Mouse (Mus musculus): ENCODE measurements around the gene Hivep1. TPM values are rescaled to one million over a fixed set of nuclear protein-coding genes. Genes with fewer than 3 reads are reported as not detected.

The Hivep1 gene
- 10 to 100 TPM in 1 of 2 experiments, 1 to 10 TPM in 1; 9.0 to 16.6 TPM for polyA plus RNA-seq (2017; shearing (Covaris generic))

- ATAC-seq, result peak; percentile 7
Observed at GRCm38 (mm10) chr13:42051961-42052695, at the start of gene Hivep1. Gene Hivep1, plus strand, starts transcription at chr13:42052021.

DNA sequence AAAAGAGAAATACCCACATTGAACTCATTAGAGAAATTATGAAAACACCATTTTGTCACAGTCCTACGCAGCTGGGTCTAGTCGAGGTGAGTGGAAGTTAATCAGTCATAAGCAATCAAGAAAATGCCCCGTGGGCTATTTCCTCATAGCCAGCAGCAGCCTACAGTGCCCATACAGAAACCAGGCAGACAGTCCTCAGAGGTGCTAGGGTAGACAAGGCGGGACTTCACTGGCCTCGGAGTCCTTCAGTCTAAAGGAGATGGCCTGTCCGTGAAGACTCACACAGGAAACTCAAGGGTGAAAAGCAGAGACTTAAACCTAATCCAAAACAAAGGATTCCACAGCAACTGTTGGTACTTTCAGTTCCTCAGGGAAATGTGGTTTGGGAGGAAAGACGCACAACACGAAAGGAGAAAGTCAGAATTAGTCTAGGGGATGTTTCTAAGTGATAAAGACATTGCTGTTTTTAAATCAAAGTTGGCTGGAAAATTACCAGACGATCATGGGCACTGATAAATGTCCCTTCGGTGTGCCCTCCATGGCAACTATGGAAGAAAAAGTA lies 36.3 kb upstream of the Hivep1 start:
- ATAC-seq, result no peak

GRCm38 (mm10) chr13:42016218-42016617 lies 35.6 kb upstream of the Hivep1 start:
- no peak for ATAC-seq

- ATAC-seq, result no peak
Observed at GRCm38 (mm10) chr13:42018356-42018755, 33.5 kb upstream of the Hivep1 start.

DNA sequence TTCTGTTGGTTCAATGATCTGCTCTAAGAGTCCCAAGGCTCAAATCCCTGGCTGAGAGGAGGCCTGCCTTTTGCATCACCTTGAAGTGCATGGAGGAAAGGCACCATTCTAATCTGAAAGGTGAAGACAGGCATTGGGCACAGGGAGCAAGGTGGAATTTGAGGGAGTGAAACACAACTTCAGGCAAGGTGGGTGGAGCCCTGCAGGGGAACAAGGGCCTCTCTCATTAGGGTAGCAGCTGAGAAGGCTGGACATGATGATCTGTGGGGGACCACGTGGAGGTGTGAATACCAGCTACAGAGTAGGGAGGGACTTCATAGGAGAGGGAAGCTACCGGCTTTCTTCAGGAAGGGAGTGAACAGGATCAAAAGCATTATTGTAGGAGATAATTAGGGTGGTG lies 10.6 kb upstream of the Hivep1 start:
- no peak for ATAC-seq

- ATAC-seq, result no peak
Observed at GRCm38 (mm10) chr13:42043431-42043830, 8.4 kb upstream of the Hivep1 start.

- ATAC-seq, result peak; percentile 40
Observed at GRCm38 (mm10) chr13:42048991-42049773, 2.6 kb upstream of the Hivep1 start.

DNA sequence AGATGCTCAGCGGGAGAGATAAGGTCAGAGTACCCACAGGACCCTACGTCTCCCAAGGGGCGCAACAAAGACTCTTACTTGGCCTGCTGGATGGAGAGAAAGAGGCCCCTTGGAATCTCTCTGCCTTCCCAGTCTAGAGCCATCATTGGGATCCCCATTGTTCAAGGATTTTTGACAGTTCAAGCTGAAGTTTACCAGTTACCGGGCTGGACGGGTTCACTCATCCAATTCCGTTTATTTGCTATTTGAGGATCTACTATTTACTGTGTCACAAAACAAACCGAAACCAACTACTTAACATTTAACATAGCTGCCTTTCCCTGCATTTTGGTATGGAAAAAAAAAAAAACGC lies 2.1 kb upstream of the Hivep1 start:
- no peak for ATAC-seq

DNA sequence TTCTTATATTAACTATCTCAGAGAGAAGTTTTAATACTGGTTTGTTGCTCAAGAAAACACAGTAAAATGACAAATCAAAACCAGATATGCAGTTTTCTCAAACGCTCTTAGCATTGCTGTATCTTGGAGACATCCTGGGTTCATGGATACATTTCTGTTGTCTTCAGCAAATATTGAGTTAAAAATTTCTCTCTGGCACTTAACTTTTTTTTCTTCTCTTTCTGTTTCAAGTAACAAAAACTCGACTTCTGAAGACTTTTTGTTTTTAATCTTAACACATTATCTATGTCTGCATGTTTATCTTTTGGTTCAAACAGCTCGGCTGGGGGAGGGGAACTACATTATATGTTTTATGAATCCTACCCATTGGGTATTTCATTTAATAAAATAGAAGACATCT lies 1.7 kb upstream of the Hivep1 start:
- ATAC-seq, result no peak

DNA sequence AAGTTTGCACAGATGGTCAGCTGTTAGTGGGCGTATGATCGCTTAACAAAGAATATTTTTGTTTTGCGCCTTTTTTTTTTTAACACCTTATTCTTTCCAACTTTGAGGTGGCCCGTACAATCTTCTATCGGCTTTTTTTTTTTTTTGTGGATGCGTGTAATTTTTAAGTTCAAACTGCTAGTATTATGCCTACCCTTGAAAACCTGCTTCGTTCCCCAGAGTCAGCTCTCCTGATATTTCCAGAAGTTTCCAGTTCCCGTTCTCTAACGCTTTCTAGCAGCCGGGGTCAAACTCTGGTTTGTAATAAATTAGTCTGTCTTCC lies 980 bp upstream of the Hivep1 start:
- ATAC-seq, result no peak

DNA sequence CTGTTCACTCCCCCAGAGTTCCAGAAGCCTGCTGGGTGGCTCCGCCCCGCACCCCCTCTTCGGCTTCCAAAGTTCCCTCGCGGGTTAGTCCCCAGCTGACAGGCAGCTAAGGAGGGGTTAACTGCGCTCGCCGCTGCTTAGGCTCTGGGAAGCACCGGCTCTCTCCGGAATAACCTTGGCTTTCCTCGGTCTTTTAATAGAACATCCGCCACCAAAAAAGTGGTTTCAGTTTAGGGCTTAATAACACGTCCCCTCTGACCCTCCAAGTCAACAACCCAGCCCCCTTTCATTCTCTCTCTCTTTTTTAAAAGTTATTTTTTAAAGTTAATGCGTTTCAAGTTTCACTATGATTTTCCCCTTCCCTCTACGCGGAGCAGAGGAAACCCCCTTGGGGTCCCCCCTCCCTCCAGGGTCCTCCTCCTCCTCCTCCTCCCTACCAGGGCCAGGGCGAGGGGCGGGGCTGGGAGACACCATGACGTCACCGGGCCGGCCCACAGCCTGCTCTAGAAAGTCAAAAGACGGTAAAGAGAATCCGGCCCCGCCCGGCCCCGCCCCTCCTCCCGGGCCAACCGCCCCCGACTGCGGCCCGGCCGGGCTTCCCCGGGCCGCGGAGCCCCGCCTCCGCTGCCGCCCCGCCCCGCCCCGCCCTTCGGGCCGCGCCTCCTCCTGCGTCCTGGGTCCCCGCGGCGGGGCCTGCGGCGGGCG lies 467 bp upstream of the Hivep1 start:
- peak; percentile 58 for ATAC-seq

DNA sequence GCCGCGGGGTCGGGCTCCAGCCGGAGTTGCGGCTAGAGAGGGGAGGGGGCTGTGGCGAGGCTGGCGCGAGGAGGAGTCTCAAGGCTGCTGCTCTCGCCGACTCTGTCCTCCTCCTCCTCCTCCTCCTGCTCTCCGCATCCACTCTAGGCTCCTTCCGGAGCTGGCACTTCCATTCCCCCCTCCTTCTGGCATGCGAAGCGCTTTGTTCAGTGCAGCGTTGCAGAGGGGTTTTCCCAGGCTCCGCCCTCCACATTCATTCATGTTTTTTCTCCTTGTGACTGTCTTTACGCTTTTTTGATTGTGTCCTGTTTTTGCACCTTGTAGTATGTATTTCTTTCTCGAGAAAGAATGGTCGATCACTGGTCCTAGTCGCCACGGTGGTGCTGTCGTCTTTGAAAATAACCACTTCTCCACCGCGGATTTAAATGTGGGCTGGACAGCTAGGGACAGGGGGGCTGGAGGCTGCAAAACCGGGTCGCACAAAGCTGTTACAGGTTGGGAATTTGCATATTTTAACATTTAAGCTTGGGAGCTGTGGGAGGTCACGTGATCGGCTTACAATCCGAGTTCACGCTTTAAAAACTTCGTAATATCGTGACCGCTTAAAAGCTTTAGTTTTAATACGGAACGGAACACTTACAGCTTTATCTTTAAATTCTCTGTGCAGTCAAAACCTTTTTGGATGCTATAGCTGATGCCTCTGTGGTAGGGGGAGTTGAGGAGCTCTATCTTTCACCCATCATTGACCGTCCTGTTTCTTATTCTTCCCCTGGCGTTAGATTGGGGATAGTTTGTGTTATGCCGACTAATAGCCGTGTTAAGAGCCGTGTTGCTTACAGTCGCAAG lies 1.1 kb downstream of the Hivep1 start:
- ATAC-seq, result peak; percentile 67

DNA sequence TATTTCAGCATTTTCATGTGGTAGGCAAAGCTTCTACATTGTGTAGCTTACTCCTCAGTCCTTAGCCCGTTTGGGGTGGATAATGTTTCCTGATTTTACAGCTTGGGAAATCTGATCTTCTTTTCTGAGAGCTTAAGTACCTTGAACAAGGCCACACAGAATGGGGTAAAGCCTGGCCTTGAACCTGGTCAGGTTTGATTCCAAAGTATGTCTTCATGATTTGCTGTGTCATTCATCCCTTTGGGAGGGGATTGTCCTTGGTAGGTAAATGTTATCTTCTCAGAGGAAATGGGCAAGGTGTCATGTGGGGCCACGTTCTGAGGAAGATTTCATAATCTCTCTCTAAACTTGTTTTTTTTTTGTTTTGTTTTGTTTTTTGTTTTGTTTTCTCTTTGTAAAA lies 1.8 kb downstream of the Hivep1 start:
- ATAC-seq, result no peak

- ATAC-seq, result no peak
Observed at GRCm38 (mm10) chr13:42054138-42054537, 2.3 kb downstream of the Hivep1 start.

DNA sequence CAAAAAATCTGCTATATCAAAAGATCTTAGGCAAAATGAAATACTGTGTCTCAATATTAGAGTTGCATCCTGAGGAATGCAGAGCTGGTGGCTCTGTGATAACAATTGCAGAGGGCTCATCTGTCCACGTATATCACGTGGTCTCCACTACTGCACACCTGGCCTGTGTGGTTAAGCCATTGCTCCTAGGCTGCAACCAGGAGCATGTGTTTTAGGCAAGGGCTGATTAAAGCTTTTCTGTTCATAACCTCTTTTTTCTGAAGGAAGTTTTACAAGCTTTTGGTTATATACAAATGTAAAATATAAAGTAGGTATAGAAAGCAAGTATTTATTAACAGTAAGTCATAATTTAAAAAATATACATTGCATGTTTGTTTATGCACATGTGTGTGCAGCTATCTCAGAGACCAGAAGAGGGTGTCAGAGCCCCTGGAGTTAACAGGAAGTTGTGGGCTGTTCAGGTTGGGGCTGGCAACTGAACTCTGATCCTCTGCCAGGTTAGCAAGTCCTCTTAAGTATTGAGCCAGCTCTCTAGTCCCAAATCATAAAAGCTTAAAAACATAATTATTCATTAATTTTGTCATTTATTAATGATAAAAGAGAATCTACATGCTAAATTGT lies 5.0 kb downstream of the Hivep1 start:
- ATAC-seq, result no peak

DNA sequence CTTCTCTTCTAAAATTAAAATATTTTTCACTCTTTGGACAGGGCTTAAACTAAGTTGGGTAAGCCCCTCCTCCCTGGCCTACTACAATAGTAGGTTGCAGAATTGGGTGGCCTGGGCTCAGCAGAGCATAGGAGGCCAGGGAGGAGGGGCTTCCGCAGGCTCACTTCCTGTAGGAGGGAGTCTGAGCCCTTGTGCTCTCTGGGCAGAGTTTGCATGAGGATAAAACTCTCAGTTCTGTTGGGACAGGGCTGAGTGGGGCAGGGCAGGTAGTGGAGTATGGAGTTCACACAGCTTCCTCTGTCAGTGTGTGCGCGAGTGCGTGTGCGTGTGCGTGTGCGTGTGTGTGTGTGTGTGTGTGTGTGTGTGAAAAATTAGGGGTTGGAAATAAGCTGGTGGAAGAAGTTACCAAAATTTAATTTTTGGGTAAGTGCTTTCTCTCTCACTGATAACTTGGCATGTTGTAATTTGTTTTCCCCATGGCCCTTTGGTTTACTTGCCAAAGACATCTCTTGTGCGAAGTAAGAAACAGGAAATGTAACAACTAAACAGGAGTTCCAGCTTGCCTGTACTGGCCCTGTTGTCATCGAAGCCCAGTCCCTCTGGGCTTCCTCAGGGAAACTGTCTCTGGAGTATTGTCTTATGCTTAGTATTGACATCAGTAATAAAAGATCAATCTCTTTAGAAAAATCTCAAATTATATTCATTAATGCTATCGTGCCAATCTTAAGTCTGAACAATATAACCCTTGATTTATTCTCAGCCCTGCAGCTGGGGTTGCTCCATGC lies 9.2 kb downstream of the Hivep1 start:
- ATAC-seq, result peak; percentile 88

GRCm38 (mm10) chr13:42064257-42064656 lies 12.4 kb downstream of the Hivep1 start:
- ATAC-seq, result no peak

- no peak for ATAC-seq
Observed at GRCm38 (mm10) chr13:42070236-42070635, 18.4 kb downstream of the Hivep1 start.

DNA sequence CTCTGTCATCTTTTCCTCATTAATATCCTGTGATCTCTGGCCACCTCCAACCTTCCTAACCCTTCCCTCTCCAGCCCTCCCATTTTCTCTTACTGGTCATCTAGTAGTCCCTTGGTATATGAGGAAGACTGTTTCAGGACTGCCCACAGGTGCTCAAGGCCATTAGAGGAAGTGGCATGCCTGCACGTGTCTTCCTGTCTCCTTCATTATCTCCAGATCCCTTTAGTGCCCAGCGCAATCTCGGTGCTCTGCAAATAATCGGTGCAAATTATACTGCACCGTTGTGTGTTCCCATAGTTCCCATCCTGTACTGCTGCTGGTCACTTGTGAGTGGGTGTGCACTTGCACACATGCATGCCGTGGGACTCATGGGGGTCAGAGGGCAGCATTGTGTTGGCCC lies 19.2 kb downstream of the Hivep1 start:
- ATAC-seq, result no peak

DNA sequence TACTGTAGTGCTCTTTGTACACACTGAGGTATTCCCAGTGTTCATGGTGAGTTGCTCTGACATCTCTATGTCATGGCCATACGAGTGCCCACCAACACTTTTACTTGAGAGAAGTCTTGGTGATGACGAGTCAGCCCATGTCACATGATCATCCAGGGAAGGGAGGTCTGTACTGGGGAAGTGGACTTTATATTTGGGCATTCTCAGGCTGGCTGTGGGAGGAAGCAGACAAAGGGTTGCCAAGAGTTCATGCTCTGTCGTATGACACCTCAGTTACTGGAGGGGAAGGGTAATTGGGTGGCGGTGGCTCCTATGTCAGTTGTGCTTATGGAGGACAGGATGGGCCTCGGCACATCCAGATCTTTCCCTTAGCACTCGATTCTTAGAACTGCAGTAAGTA lies 21.5 kb downstream of the Hivep1 start:
- no peak for ATAC-seq

DNA sequence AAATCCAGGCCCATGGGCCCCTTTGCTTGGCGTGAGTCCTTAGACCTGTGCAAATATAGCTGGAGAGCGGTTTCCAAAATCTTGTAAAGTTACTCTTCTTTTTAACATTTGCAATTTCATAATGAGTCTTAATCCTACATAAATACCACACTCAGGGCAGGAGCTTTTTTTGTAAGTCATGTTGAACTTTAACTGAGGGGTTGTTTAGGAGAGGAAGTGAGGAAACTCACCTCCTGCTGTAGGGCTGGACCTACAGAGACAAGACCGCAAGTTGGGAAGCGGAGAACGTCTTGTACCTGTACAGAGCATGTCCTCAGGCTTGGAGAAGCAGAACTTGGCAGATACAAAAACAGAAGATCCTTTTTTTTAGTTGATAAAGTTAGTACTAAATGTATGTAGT lies 23.7 kb downstream of the Hivep1 start:
- ATAC-seq, result no peak

All from activated CD4-positive, CD25-positive, alpha-beta regulatory T cell, adult 4 months (primary cell).